Mouse (Mus musculus) intestine, embryonic 16.5 days (tissue): ENCODE measurements around the gene 4930467E23Rik. TPM values are rescaled to one million over a fixed set of nuclear protein-coding genes. Genes with fewer than 3 reads are reported as not detected.
"Not testable (repeated sequence)": the region's sequence is repeated elsewhere in the genome, so short reads cannot be mapped to it uniquely, and the experiment has no call there.

Experiments used
- ATAC-seq: fragments of 200-750 bp; cut with Nextera tagmentation; 2 replicates; pipeline ENCODE4 v1.8.0; 2017; ENCODE audit warnings: moderate TSS enrichment, moderate library complexity
- H3K27ac ChIP-seq: fragments of 300-500 bp; sonication (generic); 2 replicates; pipeline ENCODE4 v1.5.1; 2014; ENCODE audit warnings: mild to moderate bottlenecking, low read length
- H3K27me3 ChIP-seq: fragments of 300-500 bp; sonication (generic); replicated peaks from 2 replicates; pipeline ENCODE4 v1.6.1; 2014; ENCODE audit warnings: low read length, control low read depth, mixed read lengths; ENCODE audit not compliant: control insufficient read depth, insufficient read depth
- H3K36me3 ChIP-seq: fragments of 300-500 bp; sonication (generic); 2 replicates; pipeline ENCODE4 v1.6.1; 2014; ENCODE audit warnings: low read length, control low read depth; ENCODE audit not compliant: control insufficient read depth, insufficient read depth
- H3K4me1 ChIP-seq: fragments of 300-500 bp; sonication (generic); 2 replicates; pipeline ENCODE4 v1.6.1; 2014; ENCODE audit warnings: low read length, control low read depth, mixed read lengths; ENCODE audit not compliant: control insufficient read depth, insufficient read depth
- H3K4me2 ChIP-seq: fragments of 300-500 bp; sonication (generic); 2 replicates; pipeline ENCODE4 v1.6.1; 2014; ENCODE audit warnings: low read depth, low read length, control low read depth
- H3K4me3 ChIP-seq: fragments of 300-500 bp; sonication (generic); 2 replicates; pipeline ENCODE4 v1.5.1; 2014; ENCODE audit warnings: mild to moderate bottlenecking, low read length
- H3K9ac ChIP-seq: fragments of 300-500 bp; sonication (generic); 2 replicates; pipeline ENCODE4 v1.6.1; 2014; ENCODE audit warnings: low read depth, low read length
- H3K9me3 ChIP-seq: fragments of 300-500 bp; sonication (generic); 2 replicates; pipeline ENCODE4 v1.6.1; 2016; ENCODE audit warnings: low read length, control low read depth; ENCODE audit not compliant: control insufficient read depth
- WGBS: fragments of 180-500 bp; shearing (Covaris S2); extraction: QIAGEN DNeasy Blood & Tissue Kit; methylation state at CpG from one replicate; pipeline ENCODE4 v1.1.7; 2014; 5-methylcytosine and 5-hydroxymethylcytosine counted together
- polyA plus RNA-seq: library from polyadenylated mRNA; unstranded; fragments of >200 nt; fragmentation: Nextera tagmentation; extraction: Ambion mirVana; gene quantifications from 2 replicates; pipeline ENCODE4 v1.2.1, GENCODE M21; 2015

Gene 4930467E23Rik
- 0.11 TPM in 2 replicates for polyA plus RNA-seq

DNA sequence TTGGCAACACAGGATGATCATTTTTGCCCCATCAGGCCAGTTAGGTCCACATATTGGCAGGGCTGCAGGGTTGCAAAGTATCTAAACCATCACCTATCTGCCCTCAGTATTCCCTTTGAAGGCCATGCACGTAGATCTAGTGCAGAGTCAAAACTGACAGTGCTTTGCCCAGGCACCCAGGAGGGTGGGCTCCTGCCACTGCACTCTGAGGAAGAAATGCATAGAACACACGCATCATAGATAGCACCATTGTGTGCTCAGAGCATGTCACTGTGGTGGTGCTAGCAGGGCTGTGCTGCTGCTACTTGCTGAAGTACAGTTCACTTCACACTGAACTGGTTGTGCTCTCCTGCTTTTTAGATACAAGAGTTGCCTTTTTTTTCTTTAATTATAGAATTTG lies at the start of gene 4930467E23Rik:
Gene 4930467E23Rik (plus strand): TSS at position 301 of the 400 bp plus-strand sequence.
- not testable (repeated sequence) for H3K4me3 ChIP-seq, H3K27ac ChIP-seq, ATAC-seq, H3K4me2 ChIP-seq, H3K9ac ChIP-seq, H3K27me3 ChIP-seq, H3K36me3 ChIP-seq, H3K4me1 ChIP-seq, H3K9me3 ChIP-seq
- no CpG with 5 or more reads among the region's 2 CpGs for WGBS

DNA sequence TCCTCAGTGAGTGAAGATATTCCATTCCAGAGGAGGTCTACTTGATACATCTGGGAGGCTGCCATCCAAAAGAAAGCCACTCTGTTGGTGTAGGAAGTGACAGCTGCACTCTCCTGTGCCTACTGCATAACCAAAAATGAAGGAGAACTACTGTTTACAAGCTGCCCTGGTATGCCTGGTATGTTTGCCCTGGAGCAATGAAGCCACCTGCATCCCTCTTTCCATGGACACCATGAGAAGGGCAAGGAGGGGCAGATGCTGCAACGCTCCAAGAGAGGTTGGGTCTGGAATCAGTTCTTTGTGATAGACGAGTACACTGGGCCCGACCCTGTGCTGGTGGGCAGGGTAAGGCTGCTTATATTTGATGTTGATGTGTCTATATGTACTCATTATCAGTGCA lies 47.1 kb upstream of the 4930467E23Rik start:
- H3K9me3 ChIP-seq, ATAC-seq, H3K4me2 ChIP-seq, H3K9ac ChIP-seq, H3K27me3 ChIP-seq, H3K4me3 ChIP-seq, H3K27ac ChIP-seq, H3K36me3 ChIP-seq, H3K4me1 ChIP-seq: not testable (repeated sequence)
- WGBS: 78% methylated on average over 1 of the region's 3 CpGs

DNA sequence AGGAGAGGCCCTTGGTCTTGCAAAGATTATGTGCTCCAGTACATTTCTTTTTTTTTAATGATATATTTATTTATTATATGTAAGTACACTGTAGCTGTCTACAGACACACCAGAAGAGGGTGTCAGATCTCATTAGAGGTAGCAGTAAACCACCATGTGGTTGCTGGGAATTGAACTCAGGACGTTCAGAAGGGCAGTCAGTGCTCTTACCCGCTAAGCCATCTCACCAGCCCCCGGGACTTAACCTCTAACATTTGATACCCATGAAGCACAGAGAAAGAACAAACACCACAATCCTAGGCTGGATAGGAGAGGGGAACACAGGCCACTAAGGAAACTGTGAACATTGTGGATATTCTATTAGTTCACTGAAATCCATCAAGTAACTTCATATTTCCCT lies 43.9 kb upstream of the 4930467E23Rik start:
- H3K9me3 ChIP-seq: not testable (repeated sequence)

GRCm38 (mm10) chr8:19688802-19689525 lies 40.4 kb upstream of the 4930467E23Rik start:
- not testable (repeated sequence) for ATAC-seq, H3K4me2 ChIP-seq
- 89% methylated on average over 6 of the region's 6 CpGs for WGBS

More for the DNA sequence above, 43.9 kb upstream of the 4930467E23Rik start:
- not testable (repeated sequence) for H3K9ac ChIP-seq, H3K36me3 ChIP-seq, H3K27me3 ChIP-seq, H3K4me3 ChIP-seq, H3K4me1 ChIP-seq, H3K4me2 ChIP-seq, H3K27ac ChIP-seq, ATAC-seq
- WGBS: 83% methylated on average over 3 of the region's 3 CpGs

GRCm38 (mm10) chr8:19689745-19690144 lies 39.6 kb upstream of the 4930467E23Rik start:
- not testable (repeated sequence) for H3K36me3 ChIP-seq, H3K9ac ChIP-seq, H3K4me1 ChIP-seq, H3K4me2 ChIP-seq, H3K27ac ChIP-seq, H3K9me3 ChIP-seq, H3K4me3 ChIP-seq, H3K27me3 ChIP-seq, ATAC-seq
- WGBS: 81% methylated on average over 1 of the region's 1 CpGs

More at GRCm38 (mm10) chr8:19688802-19689525, 40.4 kb upstream of the 4930467E23Rik start:
- H3K9me3 ChIP-seq, H3K27ac ChIP-seq, H3K4me1 ChIP-seq, H3K4me3 ChIP-seq, H3K27me3 ChIP-seq, H3K36me3 ChIP-seq, H3K9ac ChIP-seq: not testable (repeated sequence)

GRCm38 (mm10) chr8:19691421-19691820 lies 38.0 kb upstream of the 4930467E23Rik start:
- not testable (repeated sequence) for H3K4me2 ChIP-seq, H3K9me3 ChIP-seq, H3K27ac ChIP-seq, H3K9ac ChIP-seq, ATAC-seq, H3K4me1 ChIP-seq, H3K4me3 ChIP-seq, H3K36me3 ChIP-seq, H3K27me3 ChIP-seq
- 83% methylated on average over 6 of the region's 6 CpGs for WGBS

DNA sequence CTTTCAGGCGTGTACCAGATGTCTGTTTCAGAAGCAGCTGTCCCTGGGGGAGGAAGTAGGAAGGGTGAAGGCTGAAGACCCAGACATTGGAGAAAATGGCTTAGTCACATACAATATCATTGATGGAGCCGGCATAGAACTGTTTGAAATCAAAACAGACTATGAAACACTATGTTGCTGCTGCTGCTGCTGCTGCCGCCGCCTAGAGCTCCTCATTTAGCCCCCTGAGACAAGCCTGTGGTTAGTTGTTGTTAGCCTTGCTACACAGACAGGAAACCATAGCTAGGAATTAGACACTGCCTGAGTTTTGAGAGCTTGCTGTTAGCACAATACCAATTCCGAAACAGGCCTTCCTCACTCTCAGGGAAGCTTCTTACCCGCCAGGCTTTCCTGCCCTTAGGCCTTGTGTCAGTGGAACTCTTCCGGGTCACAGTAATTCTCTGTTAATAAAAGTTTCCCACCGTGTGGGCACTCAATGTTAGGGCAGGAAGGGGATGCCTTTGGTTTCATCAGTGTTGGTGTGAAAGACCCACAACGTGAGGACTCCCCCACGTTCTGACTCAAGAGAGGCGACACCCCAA lies 31.8 kb upstream of the 4930467E23Rik start:
- not testable (repeated sequence) for H3K9ac ChIP-seq, H3K9me3 ChIP-seq, ATAC-seq, H3K36me3 ChIP-seq, H3K27ac ChIP-seq, H3K4me2 ChIP-seq, H3K4me1 ChIP-seq, H3K27me3 ChIP-seq, H3K4me3 ChIP-seq
- 80% methylated on average over 11 of the region's 11 CpGs for WGBS

DNA sequence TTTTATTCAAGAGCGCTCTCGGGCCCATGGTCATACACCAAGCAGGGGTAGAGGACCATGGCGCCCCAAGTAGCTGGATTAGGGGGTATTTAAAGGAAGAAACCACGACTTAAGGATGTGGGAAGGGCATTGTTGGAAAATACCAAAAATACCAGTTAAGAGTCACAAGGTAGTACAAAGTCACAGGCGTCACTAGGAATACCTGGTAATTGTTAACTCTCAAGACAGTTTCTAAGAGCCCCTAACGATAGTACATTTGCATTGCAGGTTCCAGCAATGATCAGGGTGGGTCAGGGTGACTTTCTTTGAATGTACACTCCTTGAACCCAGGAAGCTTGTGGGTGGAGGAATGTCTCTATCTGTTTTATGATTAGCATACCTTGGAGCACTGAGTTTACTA lies 31.3 kb upstream of the 4930467E23Rik start:
- not testable (repeated sequence) for H3K27ac ChIP-seq, ATAC-seq, H3K27me3 ChIP-seq, H3K36me3 ChIP-seq, H3K9me3 ChIP-seq, H3K4me3 ChIP-seq, H3K4me1 ChIP-seq, H3K4me2 ChIP-seq, H3K9ac ChIP-seq
- WGBS: 77% methylated on average over 6 of the region's 6 CpGs

DNA sequence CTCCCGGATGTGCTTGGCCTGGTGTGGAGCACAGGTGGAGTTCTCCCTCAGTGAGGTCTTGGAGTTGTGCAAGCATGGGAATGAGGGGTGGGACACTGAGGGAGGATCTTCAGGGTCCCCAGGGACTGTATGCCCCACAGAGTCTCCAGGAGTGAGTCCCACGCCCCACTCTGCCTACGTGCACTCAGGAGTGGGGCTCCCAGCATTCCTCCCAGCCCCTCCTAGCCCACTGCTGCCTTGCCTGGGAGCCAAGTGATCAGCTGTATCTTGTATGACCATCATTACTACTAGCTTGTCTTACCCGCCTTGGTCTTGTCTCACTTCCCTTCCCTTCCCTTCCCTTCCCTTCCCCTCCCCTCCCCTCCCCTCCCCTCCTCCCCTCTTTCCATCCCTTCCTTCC lies 30.7 kb upstream of the 4930467E23Rik start:
- not testable (repeated sequence) for H3K36me3 ChIP-seq, H3K4me3 ChIP-seq, H3K9ac ChIP-seq, H3K27me3 ChIP-seq, ATAC-seq, H3K27ac ChIP-seq, H3K4me1 ChIP-seq, H3K4me2 ChIP-seq, H3K9me3 ChIP-seq
- 84% methylated on average over 4 of the region's 4 CpGs for WGBS
